ENCODE assay signal across 17 mouse cellular contexts in genomic region chr9:68923128-68923601, GRCm38 (mm10).
DNase-seq lines count a peak whose midpoint lies in the region; ATAC-seq and TF ChIP-seq lines count a peak whose summit lies in the region.
"Had no signal": no experiment of that assay in that cellular context is flagged by ENCODE, and none has a peak within 500 bp of the region (broad histone marks: within the 10 kb centered on the region; RNA-seq: fewer than 3 reads in every experiment).

No protein-coding gene starts in this region.

- H3K4me3 ChIP-seq in hindbrain, embryonic 13.5 days = no peak overlapping the region
- H3K4me3 ChIP-seq in hindbrain, embryonic 16.5 days (ENCODE audit: low read length) = no peak overlapping the region
- no peak overlapping the region for H3K4me3 ChIP-seq in kidney, embryonic 15.5 days (replicated peaks)
- H3K4me3 ChIP-seq in kidney, adult 2 months (ENCODE audit: insufficient read depth, low read depth, low read length) = no peak overlapping the region
- H3K4me3 ChIP-seq: erythroblast, embryonic 14.5 days; heart, embryonic 13.5 days; hindbrain, embryonic 15.5 days; left cerebral cortex, adult 2 months; liver, embryonic 13.5 days had no signal

- TF ChIP-seq CTCF in kidney, adult 2 months (conservative IDR thresholded peaks at IDR 0.05; ENCODE audit: insufficient read depth, insufficient read length, low read depth, low read length) = no peak

- H3K9me3 ChIP-seq in hindbrain, embryonic 13.5 days = no peaks in the 10 kb centered on the region
- H3K9me3 ChIP-seq in hindbrain, embryonic 16.5 days (ENCODE audit: control insufficient read depth, low read length) = no peaks in the 10 kb centered on the region
- no peaks in the 10 kb centered on the region for H3K9me3 ChIP-seq in kidney, embryonic 15.5 days (replicated peaks)
- H3K9me3 ChIP-seq: heart, embryonic 13.5 days; hindbrain, embryonic 15.5 days; liver, embryonic 13.5 days had no signal

- no peak overlapping the region for H3K4me2 ChIP-seq in hindbrain, embryonic 13.5 days
- no peak overlapping the region for H3K4me2 ChIP-seq in hindbrain, embryonic 16.5 days (ENCODE audit: low read length)
- no peak overlapping the region for H3K4me2 ChIP-seq in kidney, embryonic 15.5 days
- H3K4me2 ChIP-seq: heart, embryonic 13.5 days; hindbrain, embryonic 15.5 days; liver, embryonic 13.5 days had no signal

- no peaks in the 10 kb centered on the region for H3K36me3 ChIP-seq in hindbrain, embryonic 13.5 days
- no peaks in the 10 kb centered on the region for H3K36me3 ChIP-seq in hindbrain, embryonic 16.5 days (ENCODE audit: control insufficient read depth, insufficient read depth, low read length)
- H3K36me3 ChIP-seq in kidney, embryonic 15.5 days = no peaks in the 10 kb centered on the region
- no peaks in the 10 kb centered on the region for H3K36me3 ChIP-seq in kidney, adult 2 months (ENCODE audit: control insufficient read depth, insufficient read depth, low read length)
- H3K36me3 ChIP-seq: heart, embryonic 13.5 days; hindbrain, embryonic 15.5 days; liver, embryonic 13.5 days had no signal

- peak overlapping the region; percentile 46; the same call in 1 of the 2 replicates for H3K27ac ChIP-seq in hindbrain, embryonic 13.5 days
- no peak overlapping the region for H3K27ac ChIP-seq in hindbrain, embryonic 16.5 days (ENCODE audit: low read depth, low read length)
- H3K27ac ChIP-seq in kidney, embryonic 15.5 days = no peak overlapping the region
- H3K27ac ChIP-seq in kidney, adult 2 months (ENCODE audit: insufficient read depth, low read depth, low read length) = no peak overlapping the region
- H3K27ac ChIP-seq: heart, embryonic 13.5 days; hindbrain, embryonic 15.5 days; kidney, postnatal 0 days; left cerebral cortex, adult 2 months; liver, embryonic 13.5 days had no signal

- DNase-seq in right cerebral cortex, adult 18-20 months = peak; percentile 57
- no peak for DNase-seq in right cerebral cortex, postnatal 36 days (ENCODE audit: low spot score in 2 of 2)
- peak; percentile 40 to 64 for DNase-seq in left cerebral cortex, postnatal 25 days (ENCODE audit: low spot score in 2 of 2)
- DNase-seq in telencephalon, adult 2 months (ENCODE audit: low read depth, low spot score) = peak; percentile 59
- DNase-seq in kidney, adult 2 months = no peak
- DNase-seq: gastrocnemius, postnatal 14 days; liver, embryonic 13.5 days; lung, postnatal 36 days; thymus, adult 18-20 months had no signal

- peaks cover 5% of the 10 kb centered on the region for H3K4me1 ChIP-seq in hindbrain, embryonic 13.5 days (replicated peaks)
- H3K4me1 ChIP-seq in hindbrain, embryonic 16.5 days (ENCODE audit: control insufficient read depth, insufficient read depth, low read depth, low read length) = no peaks in the 10 kb centered on the region
- no peaks in the 10 kb centered on the region for H3K4me1 ChIP-seq in kidney, embryonic 15.5 days
- H3K4me1 ChIP-seq in kidney, adult 2 months (ENCODE audit: control insufficient read depth, insufficient read depth, low read length) = no peaks in the 10 kb centered on the region
- H3K4me1 ChIP-seq: heart, embryonic 13.5 days; hindbrain, embryonic 15.5 days; liver, embryonic 13.5 days had no signal

- TF ChIP-seq POLR2A in kidney, adult 2 months (IDR thresholded peaks at IDR 0.05; ENCODE audit: low read depth, low read length) = no peak

- WGBS in hindbrain, embryonic 13.5 days = 63% methylated on average over 12 of the region's 12 CpGs
- WGBS in hindbrain, embryonic 16.5 days = 51% methylated on average over 12 of the region's 12 CpGs
- WGBS in kidney, embryonic 15.5 days = 89% methylated on average over 12 of the region's 12 CpGs
- 93% methylated on average over 12 of the region's 12 CpGs for WGBS in kidney, adult 2 months

- H3K27me3 ChIP-seq in hindbrain, embryonic 13.5 days = no peaks in the 10 kb centered on the region
- no peaks in the 10 kb centered on the region for H3K27me3 ChIP-seq in hindbrain, embryonic 16.5 days (replicated peaks; ENCODE audit: control insufficient read depth, insufficient read depth, low read length)
- no peaks in the 10 kb centered on the region for H3K27me3 ChIP-seq in kidney, embryonic 15.5 days
- no peaks in the 10 kb centered on the region for H3K27me3 ChIP-seq in kidney, adult 2 months (replicated peaks; ENCODE audit: control insufficient read depth, insufficient read depth, low read length)
- H3K27me3 ChIP-seq: heart, embryonic 13.5 days; hindbrain, embryonic 15.5 days; liver, embryonic 13.5 days had no signal

- intact Hi-C loops in left cerebral cortex, postnatal 25 days (cut with DNase I) = loop anchor here (1.0 kb wide), 1 partner anchor 55 kb away; no protein-coding TSS in a partner anchor

- H3K9ac ChIP-seq in hindbrain, embryonic 13.5 days = no peak overlapping the region
- no peak overlapping the region for H3K9ac ChIP-seq in hindbrain, embryonic 16.5 days (ENCODE audit: low read depth, low read length)
- no peak overlapping the region for H3K9ac ChIP-seq in kidney, embryonic 15.5 days
- H3K9ac ChIP-seq: heart, embryonic 13.5 days; hindbrain, embryonic 15.5 days; liver, embryonic 13.5 days had no signal

- ATAC-seq in hindbrain, embryonic 13.5 days (ENCODE audit: low FRiP score) = peak; percentile 52
- no peak for ATAC-seq in hindbrain, embryonic 16.5 days
- no peak for ATAC-seq in kidney, embryonic 15.5 days (replicated peaks; ENCODE audit: low FRiP score)

Comparison
In these comparisons a context has a peak if more than half of its experiments do, and no peak if none do; other contexts are left out.
1. DNase-seq: peak in right cerebral cortex, adult 18-20 months (single experiment), left cerebral cortex, postnatal 25 days (2 of 2) and telencephalon, adult 2 months (single experiment); none in right cerebral cortex, postnatal 36 days (0 of 2) and kidney, adult 2 months (single experiment).